Mouse (Mus musculus) liver, embryonic 15.5 days (tissue): ENCODE data around the gene Slc6a4. TPM values are rescaled to one million over a fixed set of nuclear protein-coding genes. Genes with fewer than 3 reads are reported as not detected.

Source experiments
- ATAC-seq: fragments of 200-750 bp; cut with Nextera tagmentation; 2 replicates; pipeline ENCODE4 v1.8.0; 2017; ENCODE audit warnings: moderate number of reproducible peaks, mild to moderate bottlenecking, moderate library complexity; ENCODE audit not compliant: insufficient read depth
- H3K27ac ChIP-seq: fragments of 300-500 bp; sonication (generic); replicated peaks from 2 replicates; pipeline ENCODE4 v1.5.1; 2015; ENCODE audit warnings: mild to moderate bottlenecking, inconsistent platforms
- H3K27me3 ChIP-seq: fragments of 300-500 bp; sonication (generic); 2 replicates; pipeline ENCODE4 v1.6.1; 2015; ENCODE audit warnings: mild to moderate bottlenecking, inconsistent platforms
- H3K36me3 ChIP-seq: fragments of 300-500 bp; sonication (generic); replicated peaks from 2 replicates; pipeline ENCODE4 v1.6.1; 2015; ENCODE audit warnings: moderate library complexity, mild to moderate bottlenecking, inconsistent platforms
- H3K4me1 ChIP-seq: fragments of 300-500 bp; sonication (generic); replicated peaks from 2 replicates; pipeline ENCODE4 v1.6.1; 2015; ENCODE audit warnings: inconsistent platforms
- H3K4me2 ChIP-seq: fragments of 300-500 bp; sonication (generic); 2 replicates; pipeline ENCODE4 v1.6.1; 2015; ENCODE audit warnings: moderate library complexity, mild to moderate bottlenecking, inconsistent platforms
- H3K4me3 ChIP-seq: fragments of 300-500 bp; sonication (generic); replicated peaks from 2 replicates; pipeline ENCODE4 v1.5.1; 2015; ENCODE audit warnings: mild to moderate bottlenecking, inconsistent platforms
- H3K9ac ChIP-seq: fragments of 300-500 bp; sonication (generic); 2 replicates; pipeline ENCODE4 v1.6.1; 2015; ENCODE audit warnings: moderate library complexity, mild to moderate bottlenecking, inconsistent platforms
- H3K9me3 ChIP-seq: fragments of 300-500 bp; sonication (generic); replicated peaks from 2 replicates; pipeline ENCODE4 v1.6.1; 2016; ENCODE audit warnings: inconsistent platforms
- WGBS: fragments of 180-500 bp; shearing (Covaris S2); methylation state at CpG from one replicate; pipeline ENCODE4 v1.1.7; 2015; ENCODE audit warnings: mixed read lengths; ENCODE audit not compliant: insufficient replicate concordance; 5-methylcytosine and 5-hydroxymethylcytosine counted together
- polyA plus RNA-seq: library from polyadenylated mRNA; unstranded; fragments of >200 nt; fragmentation: Nextera tagmentation; extraction: Ambion mirVana; gene quantifications from 2 replicates; pipeline ENCODE4 v1.2.1, GENCODE M21; 2015

Slc6a4 gene
- polyA plus RNA-seq, 1 experiment from 2014 or later, result 2.1 TPM

DNA sequence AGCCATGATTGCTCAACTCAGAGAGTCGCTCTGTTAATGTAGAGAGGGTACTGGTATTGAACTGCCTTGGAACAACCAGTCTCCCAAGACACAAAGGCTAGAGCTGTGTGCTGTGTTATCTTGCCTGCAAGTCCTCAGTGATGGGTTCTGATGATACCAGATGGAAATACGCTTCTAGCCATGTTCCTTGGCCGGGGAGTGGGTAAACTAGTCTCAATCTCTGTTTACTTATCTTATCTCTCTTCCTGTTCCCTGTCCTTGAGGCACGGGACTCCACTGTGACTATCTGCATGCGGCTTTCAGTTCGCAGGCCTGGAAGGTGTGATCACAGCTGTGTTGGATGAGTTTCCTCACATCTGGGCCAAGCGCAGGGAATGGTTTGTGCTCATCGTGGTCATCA is 21.1 kb downstream of the Slc6a4 start:
- 15% methylated on average over 8 of the region's 8 CpGs for WGBS
- no peak overlapping the region for H3K9ac ChIP-seq
- ATAC-seq, result no peak

DNA sequence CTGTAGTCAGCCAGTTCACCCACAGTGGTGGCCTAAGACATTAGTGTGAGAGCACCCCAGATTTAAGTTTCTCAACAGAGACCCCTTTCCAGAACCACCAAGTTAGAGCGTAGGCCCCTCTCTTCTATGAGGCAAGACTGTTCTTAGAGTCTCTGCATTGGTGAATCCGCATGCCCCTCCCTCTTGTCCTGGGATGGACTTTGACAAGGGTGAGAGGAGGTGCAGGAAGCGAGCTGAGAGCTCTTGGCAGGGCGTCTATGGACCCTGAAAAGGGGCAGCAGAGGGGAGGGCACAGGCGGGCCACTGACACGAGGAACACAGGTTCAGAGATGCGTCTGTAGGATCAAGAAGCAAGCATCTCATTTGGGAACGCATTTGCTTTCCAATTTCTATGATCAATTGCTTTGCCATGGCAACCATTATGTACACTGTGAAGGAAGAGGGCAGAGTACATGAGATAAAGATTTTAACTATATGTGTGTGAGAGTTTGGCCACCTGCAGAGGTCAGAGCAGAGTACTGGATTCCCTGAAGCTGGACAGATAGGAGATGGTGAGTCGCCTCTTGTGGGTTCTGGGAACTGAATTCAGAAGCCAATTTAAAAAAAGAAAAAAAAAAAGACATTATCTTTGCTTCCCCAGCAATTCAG is 23.5 kb downstream of the Slc6a4 start:
- Histone ChIP-seq H3K27ac (no peak overlapping the region), H3K4me3 (no peak overlapping the region), H3K36me3 (no peaks in the 10 kb centered on the region), H3K27me3 (no peaks in the 10 kb centered on the region), H3K4me2 (0 out of 2 replicates have a peak overlapping the region, but pooled peaks have one; percentile 25), H3K9ac (no peak overlapping the region), H3K9me3 (no peaks in the 10 kb centered on the region), H3K4me1 (peaks cover 12% of the 10 kb centered on the region; the same call in 1 of the 2 replicates)
- ATAC-seq, result peak; percentile 79
- 50% methylated on average over 9 of the region's 9 CpGs for WGBS

More for the DNA sequence above, 21.1 kb downstream of the Slc6a4 start:
- no peaks in the 10 kb centered on the region; the same call in 1 of the 2 replicates for H3K27me3 ChIP-seq
- H3K36me3 ChIP-seq, result no peaks in the 10 kb centered on the region
- no peaks in the 10 kb centered on the region for H3K9me3 ChIP-seq
- no peak overlapping the region for H3K27ac ChIP-seq
- H3K4me3 ChIP-seq, result no peak overlapping the region
- no peak overlapping the region for H3K4me2 ChIP-seq
- H3K4me1 ChIP-seq, result peaks cover 12% of the 10 kb centered on the region; the same call in 1 of the 2 replicates

DNA sequence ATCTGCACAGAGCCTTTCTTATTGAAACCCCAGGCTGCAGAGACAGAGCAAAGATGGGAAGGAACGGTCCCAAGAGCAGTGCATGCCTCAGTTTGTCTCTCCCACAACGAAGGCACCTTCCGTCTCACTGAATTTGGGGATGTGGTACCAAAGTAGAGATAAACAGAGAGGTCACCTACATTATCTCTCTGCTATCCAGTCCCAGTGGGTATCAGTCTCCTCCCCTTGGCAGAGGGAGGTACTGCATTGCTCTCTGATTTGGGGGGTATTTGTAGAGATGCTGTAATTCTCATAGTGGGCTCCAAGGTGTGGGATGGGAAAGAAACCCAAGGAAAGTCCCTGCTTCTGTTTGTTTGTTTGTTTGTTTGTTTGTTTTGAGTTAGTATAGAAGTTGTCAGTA is 28.2 kb downstream of the Slc6a4 start:
- no peak overlapping the region for H3K4me3 ChIP-seq
- H3K27me3 ChIP-seq, result no peaks in the 10 kb centered on the region
- H3K27ac ChIP-seq, result no peak overlapping the region
- H3K9me3 ChIP-seq, result no peaks in the 10 kb centered on the region
- ATAC-seq, result no peak
- 51% methylated on average over 3 of the region's 3 CpGs for WGBS
- H3K4me2 ChIP-seq, result no peak overlapping the region
- H3K9ac ChIP-seq, result no peak overlapping the region
- H3K4me1 ChIP-seq, result no peaks in the 10 kb centered on the region
- no peaks in the 10 kb centered on the region for H3K36me3 ChIP-seq

DNA sequence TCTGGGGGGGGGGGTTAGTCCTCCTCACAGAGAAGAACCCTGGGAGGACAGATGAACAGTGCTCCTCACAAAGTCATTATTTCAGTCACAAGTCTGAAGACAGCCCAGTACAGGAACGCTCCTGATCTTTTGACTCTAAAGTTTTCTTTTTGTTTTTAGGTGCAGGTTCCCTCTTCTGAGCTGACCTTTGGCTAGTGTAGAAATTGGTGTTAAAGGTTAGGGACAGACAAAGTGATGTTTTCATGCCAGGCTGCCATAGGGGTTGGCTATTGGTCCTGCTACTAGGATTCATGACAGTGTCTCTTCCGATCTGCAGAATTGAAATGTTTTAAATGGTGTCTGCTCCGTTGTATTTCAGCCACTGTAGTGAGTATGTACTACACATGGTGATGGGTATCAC is 29.8 kb downstream of the Slc6a4 start:
- 71% methylated on average over 3 of the region's 3 CpGs for WGBS
- no peak overlapping the region for H3K27ac ChIP-seq
- ATAC-seq, result no peak
- H3K36me3 ChIP-seq, result no peaks in the 10 kb centered on the region
- H3K4me3 ChIP-seq, result no peak overlapping the region
- no peaks in the 10 kb centered on the region for H3K27me3 ChIP-seq
- no peaks in the 10 kb centered on the region for H3K4me1 ChIP-seq
- no peak overlapping the region for H3K9ac ChIP-seq
- H3K9me3 ChIP-seq, result no peaks in the 10 kb centered on the region
- H3K4me2 ChIP-seq, result no peak overlapping the region

DNA sequence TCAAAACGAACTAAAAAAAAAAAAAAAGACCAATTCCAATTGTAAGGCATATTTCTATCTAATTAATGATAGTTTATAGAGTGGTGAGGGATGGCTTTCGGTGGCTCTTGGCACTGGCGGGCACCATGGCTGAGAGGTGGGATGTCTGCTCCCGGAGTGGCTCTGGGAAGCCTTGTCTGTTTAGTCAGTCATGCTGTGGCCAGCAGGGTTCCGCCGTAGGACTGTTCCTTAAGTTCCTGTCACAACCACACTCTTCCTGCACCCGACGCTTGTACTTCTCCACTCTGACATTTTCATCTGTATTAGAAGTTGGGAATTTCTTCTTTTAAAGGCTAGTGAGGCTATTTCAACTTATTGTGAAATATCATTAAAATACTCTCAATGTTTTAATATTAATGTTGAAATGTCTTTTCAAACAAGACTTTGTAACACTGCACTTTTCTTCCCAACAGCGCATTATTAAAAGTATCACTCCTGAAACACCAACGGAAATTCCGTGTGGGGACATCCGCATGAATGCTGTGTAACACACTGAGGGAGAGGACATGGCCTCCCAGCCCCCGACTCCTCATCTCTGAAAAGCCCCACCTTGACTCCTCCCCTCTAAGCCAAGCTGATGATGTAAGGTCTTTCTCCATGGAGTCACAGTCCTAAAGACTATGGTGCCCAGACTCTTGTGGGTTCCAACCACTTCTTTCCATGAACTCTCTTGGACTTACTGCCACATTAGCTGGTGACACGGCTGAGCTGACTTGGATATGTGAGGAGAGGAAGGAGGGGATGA is 32.9 kb downstream of the Slc6a4 start:
- no peak for ATAC-seq
- Histone ChIP-seq H3K4me2 (no peak overlapping the region), H3K4me1 (no peaks in the 10 kb centered on the region), H3K9me3 (no peaks in the 10 kb centered on the region), H3K27me3 (no peaks in the 10 kb centered on the region), H3K9ac (no peak overlapping the region), H3K36me3 (no peaks in the 10 kb centered on the region), H3K4me3 (no peak overlapping the region), H3K27ac (no peak overlapping the region)
- 39% methylated on average over 14 of the region's 14 CpGs for WGBS

DNA sequence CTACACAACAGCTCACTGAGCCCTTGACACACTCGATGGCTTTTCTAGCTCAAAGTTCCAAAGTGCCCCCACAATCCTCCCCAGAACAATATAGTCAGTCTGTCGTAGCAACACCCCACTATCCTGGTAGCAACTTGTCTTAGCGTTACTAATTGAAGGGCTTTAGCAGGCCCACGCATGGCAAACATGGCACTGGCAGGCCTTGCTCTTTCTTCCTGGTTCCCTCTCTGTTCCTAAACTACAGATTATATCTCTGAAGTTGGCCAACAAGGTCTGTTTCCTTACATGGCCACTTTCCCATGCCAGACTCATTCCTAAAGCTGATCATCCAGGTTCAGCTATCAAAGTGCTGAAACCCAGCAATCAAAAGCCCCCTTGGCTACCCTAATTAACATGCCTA is 43.5 kb downstream of the Slc6a4 start:
- Histone ChIP-seq H3K27me3 (no peaks in the 10 kb centered on the region), H3K4me1 (no peaks in the 10 kb centered on the region), H3K36me3 (peaks cover 19% of the 10 kb centered on the region), H3K27ac (no peak overlapping the region), H3K4me3 (no peak overlapping the region), H3K9me3 (no peaks in the 10 kb centered on the region), H3K4me2 (no peak overlapping the region), H3K9ac (no peak overlapping the region)
- ATAC-seq, result no peak
- 69% methylated on average over 4 of the region's 4 CpGs for WGBS

DNA sequence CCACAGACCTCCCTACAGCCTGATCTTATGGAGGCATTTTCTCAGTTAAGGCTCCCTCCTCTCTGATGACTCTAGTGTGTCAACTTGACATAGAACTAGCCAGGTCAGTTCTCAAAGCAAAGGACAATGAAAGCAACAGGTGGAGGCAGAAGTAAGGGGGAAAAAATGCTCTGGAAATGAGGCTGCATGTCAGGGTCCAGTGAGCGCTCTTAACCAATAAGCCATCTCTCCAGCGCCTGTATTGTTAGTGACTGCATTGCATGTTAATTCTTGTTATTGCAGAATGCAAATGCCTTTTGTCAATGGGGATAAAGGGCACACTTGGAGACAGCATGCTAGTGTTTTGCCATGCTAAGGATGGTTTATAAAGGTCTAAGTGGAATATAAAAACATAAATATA is 44.4 kb downstream of the Slc6a4 start:
- no peak overlapping the region for H3K27ac ChIP-seq
- no peak for ATAC-seq
- no peaks in the 10 kb centered on the region for H3K9me3 ChIP-seq
- peaks cover 23% of the 10 kb centered on the region for H3K36me3 ChIP-seq
- H3K9ac ChIP-seq, result no peak overlapping the region
- H3K4me3 ChIP-seq, result no peak overlapping the region
- H3K27me3 ChIP-seq, result no peaks in the 10 kb centered on the region
- no peak overlapping the region for H3K4me2 ChIP-seq
- H3K4me1 ChIP-seq, result no peaks in the 10 kb centered on the region
- 83% methylated on average over 2 of the region's 2 CpGs for WGBS

DNA sequence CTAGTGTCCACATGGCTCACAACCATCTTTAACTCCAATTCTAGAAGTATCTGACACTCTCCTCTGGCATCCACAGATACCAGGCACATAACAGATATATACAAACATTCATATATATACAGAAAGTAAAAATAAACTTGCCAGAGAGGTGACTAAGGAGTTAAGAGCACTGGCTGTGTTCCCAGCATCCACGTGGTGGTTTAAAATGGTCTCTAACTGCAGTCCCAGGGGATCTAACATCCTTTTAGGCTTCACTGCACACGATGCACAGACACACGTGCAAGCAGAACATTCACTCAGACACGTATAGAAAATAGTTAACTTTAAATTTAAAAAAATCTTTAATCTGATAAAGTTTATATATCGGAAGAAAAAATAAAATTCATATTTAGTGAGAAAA is 63.5 kb downstream of the Slc6a4 start:
- no peak for ATAC-seq
- H3K9me3 ChIP-seq, result no peaks in the 10 kb centered on the region

DNA sequence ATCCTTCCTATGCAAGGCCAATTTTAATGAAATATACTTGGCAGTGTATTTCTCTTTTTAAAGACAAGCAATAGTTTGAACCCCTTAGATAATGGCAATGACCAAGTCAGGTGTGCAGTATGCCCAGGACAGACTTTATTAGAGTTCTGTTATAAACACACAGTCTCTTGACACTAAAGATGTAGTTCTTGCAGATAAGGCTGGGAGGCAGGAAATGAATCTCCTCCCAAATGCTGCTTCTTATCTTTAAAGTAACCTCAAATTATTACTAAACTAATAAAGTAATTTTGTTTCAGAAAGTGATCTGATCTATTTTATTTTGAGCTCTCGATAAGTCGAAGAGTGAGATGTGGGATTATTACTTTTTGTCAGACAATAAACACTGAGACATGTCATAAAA is 65.0 kb downstream of the Slc6a4 start:
- Histone ChIP-seq H3K27ac (no peak overlapping the region), H3K9ac (no peak overlapping the region), H3K4me3 (no peak overlapping the region), H3K4me1 (no peaks in the 10 kb centered on the region), H3K4me2 (no peak overlapping the region), H3K27me3 (no peaks in the 10 kb centered on the region), H3K36me3 (0 out of 2 replicates have a peak, but pooled peaks cover 13% of the 10 kb centered on the region), H3K9me3 (no peaks in the 10 kb centered on the region)
- ATAC-seq, result no peak
- 81% methylated on average over 2 of the region's 2 CpGs for WGBS

More for the DNA sequence above, 63.5 kb downstream of the Slc6a4 start:
- no peak overlapping the region for H3K9ac ChIP-seq
- H3K4me1 ChIP-seq, result no peaks in the 10 kb centered on the region
- 69% methylated on average over 5 of the region's 5 CpGs for WGBS
- H3K27me3 ChIP-seq, result no peaks in the 10 kb centered on the region
- no peak overlapping the region for H3K4me2 ChIP-seq
- 0 out of 2 replicates have a peak, but pooled peaks cover 13% of the 10 kb centered on the region for H3K36me3 ChIP-seq
- no peak overlapping the region for H3K4me3 ChIP-seq
- no peak overlapping the region for H3K27ac ChIP-seq

DNA sequence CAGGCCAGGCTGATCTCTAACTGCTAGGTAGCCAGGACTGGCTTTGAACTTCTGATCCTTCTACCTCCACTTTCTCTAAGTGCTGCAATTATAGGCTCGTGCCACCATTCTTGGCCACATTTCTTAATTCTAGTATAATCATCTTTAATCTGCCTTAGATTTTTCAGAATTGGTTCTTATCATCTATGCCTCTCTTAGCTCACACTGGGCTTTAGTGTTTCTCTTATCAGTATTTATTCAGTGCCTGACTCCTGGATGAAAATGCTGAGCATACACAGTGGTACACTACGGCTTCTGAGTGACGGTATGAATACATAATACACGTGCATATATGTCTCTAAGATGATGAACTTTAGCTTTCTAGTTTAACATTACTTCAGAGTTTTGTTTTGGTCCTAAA is 70.4 kb downstream of the Slc6a4 start:
- Histone ChIP-seq H3K36me3 (peaks cover 4% of the 10 kb centered on the region; the same call in 1 of the 2 replicates), H3K4me3 (no peak overlapping the region), H3K27me3 (no peaks in the 10 kb centered on the region), H3K4me1 (0 out of 2 replicates have a peak, but pooled peaks cover 4% of the 10 kb centered on the region), H3K9ac (no peak overlapping the region), H3K9me3 (no peaks in the 10 kb centered on the region), H3K27ac (no peak overlapping the region), H3K4me2 (no peak overlapping the region)
- ATAC-seq, result no peak
- WGBS, result 60% methylated on average over 4 of the region's 4 CpGs

DNA sequence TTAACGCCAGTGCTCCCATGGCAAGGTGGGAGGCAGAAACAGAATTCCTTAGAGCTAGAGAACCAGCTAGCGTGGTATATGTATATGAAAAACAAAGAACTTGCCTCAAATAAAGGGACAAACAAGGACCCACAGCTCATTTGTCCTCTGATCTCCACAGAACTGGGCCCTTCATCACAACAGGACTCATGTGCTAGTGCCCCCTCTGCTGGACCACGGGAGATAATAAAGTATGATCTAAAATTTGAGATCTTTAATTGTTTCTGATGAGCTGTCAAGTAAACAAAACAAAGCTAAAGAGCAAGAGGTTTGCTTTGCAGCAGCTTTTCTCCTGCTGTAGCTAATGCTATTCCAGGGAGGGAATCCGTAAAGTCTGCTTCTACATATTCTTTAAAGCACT is 72.3 kb downstream of the Slc6a4 start:
- no peak overlapping the region for H3K4me3 ChIP-seq
- no peaks in the 10 kb centered on the region for H3K27me3 ChIP-seq
- 64% methylated on average over 4 of the region's 4 CpGs for WGBS
- H3K27ac ChIP-seq, result no peak overlapping the region
- peaks cover 23% of the 10 kb centered on the region for H3K36me3 ChIP-seq
- H3K4me1 ChIP-seq, result 0 out of 2 replicates have a peak, but pooled peaks cover 4% of the 10 kb centered on the region
- no peak overlapping the region for H3K9ac ChIP-seq
- H3K4me2 ChIP-seq, result no peak overlapping the region
- no peaks in the 10 kb centered on the region for H3K9me3 ChIP-seq
- ATAC-seq, result no peak
